Mouse (Mus musculus) ES-CJ7 (cell line): ENCODE results near the gene Mapk14.

ENCODE experiments used
- DNase-seq: peaks from one replicate; pipeline ENCODE4 v3.0.0; 2011; ENCODE audit warnings: low read depth, low spot score

The Mapk14 gene

GRCm38 (mm10) chr17:28736486-28736885 lies 45.4 kb downstream of the Mapk14 start:
- DNase-seq: no peak

DNA sequence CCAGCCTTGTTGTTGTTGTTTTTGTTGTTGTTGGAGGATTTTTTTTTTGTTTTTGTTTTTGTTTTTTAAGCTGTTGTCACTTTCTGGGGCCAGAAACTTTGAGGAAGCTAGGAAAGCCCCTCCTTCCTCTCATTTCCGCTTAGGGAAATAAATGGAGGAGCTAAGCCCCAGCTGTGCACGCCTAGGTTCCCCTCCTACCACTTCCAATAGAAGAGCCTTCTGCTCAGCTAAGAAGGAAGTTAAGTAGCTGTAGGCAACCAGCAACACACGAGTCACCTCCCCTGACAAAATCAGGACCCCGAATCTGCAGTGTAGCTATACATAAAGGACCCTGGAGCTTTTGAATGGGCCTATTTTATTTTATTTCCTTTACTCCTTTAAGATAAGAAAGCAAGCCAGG lies 46.8 kb downstream of the Mapk14 start:
- DNase-seq: no peak

DNA sequence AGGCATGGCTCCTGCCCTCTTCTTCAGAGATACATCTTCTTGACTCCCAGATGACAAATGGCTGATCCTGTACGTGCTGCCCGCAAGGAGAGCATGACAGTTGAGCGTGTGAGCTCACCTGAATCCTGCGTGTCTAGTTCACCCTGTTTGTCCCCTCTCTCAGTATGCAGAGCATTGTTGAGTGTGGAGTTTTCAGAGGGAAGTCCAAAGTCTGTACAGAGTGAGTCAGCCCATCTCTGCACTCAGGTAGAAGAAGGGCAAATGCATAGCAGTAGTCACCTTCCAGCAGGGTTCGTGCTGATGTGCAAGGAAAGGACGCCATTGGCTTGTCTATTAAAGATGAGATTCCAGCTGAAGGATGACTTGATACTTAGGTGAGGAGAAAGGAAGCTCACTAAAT lies 48.1 kb downstream of the Mapk14 start:
- no peak for DNase-seq

DNA sequence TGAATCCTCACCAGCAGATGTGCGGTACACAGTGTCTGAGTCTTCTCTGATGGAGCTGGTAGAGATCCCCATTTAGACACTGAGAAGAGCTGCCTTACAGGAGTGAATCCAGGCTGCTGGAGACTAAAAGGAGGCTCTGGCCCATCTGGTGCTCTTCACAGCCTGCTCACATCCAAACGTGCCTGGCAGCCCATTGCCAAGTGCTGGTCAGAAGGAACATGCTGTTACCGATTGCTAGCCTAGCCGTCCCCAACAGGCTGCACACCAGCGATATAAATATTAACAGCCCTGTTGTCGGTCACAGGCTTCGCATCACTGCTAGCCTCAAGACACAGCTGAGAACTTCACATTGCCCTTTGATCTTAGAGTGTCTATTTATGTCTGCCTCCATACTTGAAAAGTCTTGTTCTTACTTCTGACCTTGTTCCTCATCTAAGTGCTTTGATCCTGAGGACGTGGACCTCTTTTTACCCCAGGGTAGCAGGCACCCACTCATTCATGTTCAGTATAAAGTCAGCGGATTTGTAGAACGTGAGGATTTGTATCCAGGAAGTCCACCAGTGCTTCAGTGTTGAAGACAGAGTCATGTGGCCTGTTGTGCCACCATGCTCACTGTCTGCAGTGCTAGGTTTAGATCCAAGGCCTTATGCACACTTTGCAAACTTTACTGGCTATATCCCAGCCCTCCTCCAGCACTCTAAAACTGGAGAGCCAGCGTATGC lies 52.2 kb downstream of the Mapk14 start:
- DNase-seq: no peak

DNA sequence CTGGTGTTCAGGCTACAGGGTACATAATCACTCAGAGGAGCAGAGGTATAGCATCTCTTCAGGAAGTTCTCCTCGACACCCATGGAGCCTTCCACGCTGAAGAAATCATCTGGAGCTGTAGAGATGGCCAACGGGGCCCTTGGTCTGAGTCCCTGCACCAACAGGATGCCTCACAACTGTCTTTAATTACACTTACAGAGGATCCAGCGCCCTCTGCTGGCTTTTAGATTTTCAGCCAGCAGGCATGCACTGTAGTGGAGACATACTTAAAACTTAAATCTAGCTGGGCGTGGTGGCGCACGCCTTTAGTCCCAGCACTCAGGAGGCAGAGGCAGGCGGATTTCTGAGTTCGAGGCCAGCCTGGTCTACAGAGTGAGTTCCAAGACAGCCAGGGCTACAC lies 52.8 kb downstream of the Mapk14 start:
- DNase-seq: peak; percentile 78

DNA sequence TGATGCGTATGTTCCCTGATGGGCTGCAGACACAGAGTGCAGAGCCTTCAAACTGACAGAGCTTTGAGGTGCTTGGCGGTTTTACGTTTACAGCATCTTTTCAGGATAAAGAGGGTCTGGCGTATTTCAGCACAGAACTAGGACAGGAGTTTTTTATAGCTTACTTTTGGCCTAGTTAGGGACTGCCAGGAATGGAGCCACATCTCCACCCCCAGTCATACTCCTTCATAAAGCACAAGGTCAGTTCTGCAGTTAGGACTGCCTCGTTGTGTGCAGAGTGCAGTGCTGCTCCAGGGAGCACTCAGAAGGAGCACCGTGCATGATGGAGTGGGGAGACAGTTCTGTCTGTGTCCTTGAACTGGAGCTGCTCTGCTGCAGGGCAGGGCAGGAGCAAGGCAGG lies 54.6 kb downstream of the Mapk14 start:
- DNase-seq: no peak

- DNase-seq: no peak
These were observed 56.9 kb downstream of the Mapk14 start for GRCm38 (mm10) chr17:28748001-28748400.

- DNase-seq: no peak
These were observed 59.5 kb downstream of the Mapk14 start for GRCm38 (mm10) chr17:28750580-28750979.

DNA sequence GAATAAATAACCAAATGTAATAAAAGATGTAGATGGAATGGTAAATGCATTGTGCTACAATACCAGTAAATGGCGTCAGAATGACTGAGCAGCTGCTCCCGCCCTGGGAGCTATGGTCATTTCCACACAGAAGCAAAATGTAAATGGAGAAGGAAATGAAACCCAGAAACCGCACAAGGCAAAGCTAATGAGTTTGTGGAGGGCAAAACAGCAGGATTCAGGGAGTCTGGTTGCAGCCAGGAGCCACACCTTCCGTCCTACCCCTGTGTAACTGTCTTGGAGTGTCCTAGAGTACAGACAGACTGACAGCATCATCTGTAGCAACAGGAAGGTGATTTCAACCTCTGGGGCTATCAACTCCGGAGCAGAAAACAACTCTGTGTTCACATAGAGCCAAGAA lies 65.3 kb downstream of the Mapk14 start:
- DNase-seq: no peak

- DNase-seq: no peak
These were observed 66.3 kb downstream of the Mapk14 start for GRCm38 (mm10) chr17:28757470-28757869.

DNA sequence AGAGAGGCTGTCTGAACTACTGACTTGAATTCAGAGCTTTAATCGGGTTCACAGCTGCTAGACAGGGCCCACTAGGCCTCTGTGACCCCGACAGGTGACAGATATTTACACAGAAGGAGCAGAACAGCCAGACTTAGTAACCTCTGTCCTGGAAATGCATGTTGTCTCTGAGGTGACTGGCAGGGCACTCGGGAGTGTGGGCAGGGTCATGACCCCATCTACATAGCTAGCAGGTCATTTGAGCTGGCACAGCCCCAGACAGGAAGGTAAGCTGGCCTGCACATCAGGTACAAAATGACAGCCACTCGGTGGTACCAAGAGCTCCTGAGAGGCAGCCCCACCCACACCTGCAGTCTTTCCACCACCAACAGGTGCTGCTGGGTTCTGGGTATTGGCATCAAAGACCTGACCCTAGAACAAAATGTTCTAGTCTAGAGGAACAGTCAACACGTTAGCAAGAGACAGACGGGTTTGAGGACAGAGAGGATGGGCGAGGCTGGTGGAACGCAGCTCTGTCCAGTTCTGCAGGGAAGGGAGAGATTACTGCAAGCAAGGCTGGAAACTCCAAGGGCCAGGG lies 69.7 kb downstream of the Mapk14 start:
- no peak for DNase-seq

GRCm38 (mm10) chr17:28761871-28762270 lies 70.7 kb downstream of the Mapk14 start:
- peak; percentile 75 for DNase-seq

- DNase-seq: no peak
These were observed 75.1 kb downstream of the Mapk14 start for GRCm38 (mm10) chr17:28766203-28766602.

DNA sequence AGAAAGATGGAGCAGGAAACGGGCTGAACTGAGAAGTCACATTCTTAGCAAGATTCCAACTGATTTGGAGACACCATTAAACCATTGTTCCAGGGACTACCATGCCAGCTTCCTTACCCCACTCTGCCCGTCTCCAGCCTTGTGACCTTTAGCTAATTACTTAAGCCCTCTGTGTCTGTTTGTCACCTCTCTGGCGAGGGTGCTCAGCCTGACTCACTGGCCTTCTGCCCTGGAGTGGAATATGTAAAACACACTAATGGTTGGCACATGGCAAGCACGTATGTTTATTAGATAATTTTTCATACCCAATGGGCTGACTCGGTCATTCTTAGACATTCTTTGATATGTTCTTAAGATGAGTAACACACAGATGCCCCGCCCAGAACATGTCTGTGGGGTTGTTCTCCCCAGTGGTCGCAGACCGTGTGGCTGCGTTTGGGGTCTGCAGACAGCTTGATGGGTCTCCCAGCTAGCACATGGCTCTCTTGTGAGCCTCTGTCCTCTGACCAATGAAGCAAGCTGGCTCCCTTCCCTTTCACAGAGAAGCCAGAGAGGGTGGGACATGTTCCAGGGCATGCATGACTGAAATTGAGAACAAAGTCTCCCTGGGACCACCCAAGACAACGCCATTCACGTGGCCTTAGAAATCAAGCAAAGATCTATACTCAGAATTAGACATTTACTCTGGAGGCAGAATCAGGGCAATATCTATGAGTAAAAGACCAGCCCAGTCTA lies 75.8 kb downstream of the Mapk14 start:
- no peak for DNase-seq

- no peak for DNase-seq
These were observed 78.2 kb downstream of the Mapk14 start, which contains the start of gene Mapk13 for GRCm38 (mm10) chr17:28769121-28769874. TSS of gene Mapk13 (plus strand) at chr17:28769297.

GRCm38 (mm10) chr17:28769875-28770421 lies 78.8 kb downstream of the Mapk14 start:
- no peak for DNase-seq

DNA sequence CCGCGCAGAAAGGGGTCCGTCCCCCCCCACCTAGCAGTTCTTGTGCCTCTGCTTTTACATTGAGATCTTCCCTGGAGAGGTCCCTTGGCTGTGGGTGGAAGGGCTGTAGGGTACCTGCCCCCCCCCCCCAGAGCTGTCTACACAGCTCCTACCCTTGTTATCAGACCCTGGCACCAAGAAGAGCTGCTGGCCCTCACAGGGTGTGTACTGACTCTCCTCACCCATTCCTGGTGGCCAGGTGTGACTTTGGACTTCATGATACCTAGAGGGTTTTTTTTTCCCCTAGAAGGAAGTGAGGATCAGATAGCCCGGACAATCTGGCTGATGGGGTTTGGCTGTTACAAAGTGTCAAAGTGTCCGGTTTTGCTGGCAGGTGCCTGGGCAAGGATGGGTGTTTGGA lies 80.2 kb downstream of the Mapk14 start:
- no peak for DNase-seq

DNA sequence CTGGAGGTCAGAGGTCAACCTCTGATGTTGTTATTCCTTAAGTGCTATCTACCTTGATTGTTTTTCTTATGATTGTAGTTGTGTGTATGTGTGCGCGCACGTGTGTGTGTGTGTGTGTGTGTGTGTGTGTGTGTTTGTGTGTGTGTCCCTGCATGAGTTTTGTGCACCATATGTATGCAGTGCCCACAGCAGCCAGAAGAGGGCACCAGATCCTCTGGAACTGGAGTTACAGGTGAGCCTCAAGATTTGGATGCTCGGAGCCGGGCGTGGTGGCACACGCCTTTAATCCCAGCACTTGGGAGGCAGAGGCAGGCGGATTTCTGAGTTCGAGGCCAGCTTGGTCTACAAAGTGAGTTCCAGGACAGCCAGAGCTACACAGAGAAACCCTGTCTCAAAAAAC lies 83.2 kb downstream of the Mapk14 start:
- peak; percentile 73 for DNase-seq

- DNase-seq: no peak
These were observed 84.0 kb downstream of the Mapk14 start for GRCm38 (mm10) chr17:28775161-28775560.

GRCm38 (mm10) chr17:28776817-28777216 lies 85.7 kb downstream of the Mapk14 start:
- DNase-seq: no peak

GRCm38 (mm10) chr17:28777231-28778005 lies 86.3 kb downstream of the Mapk14 start:
- DNase-seq: no peak
